Mouse (Mus musculus) forebrain, postnatal 0 days (tissue): ENCODE data around the gene Vmp1. TPM values are rescaled to one million over a fixed set of nuclear protein-coding genes. Genes with fewer than 3 reads are reported as not detected.

ENCODE experiments used
- ATAC-seq: fragments of 200-750 bp; cut with Nextera tagmentation; 2 replicates; pipeline ENCODE4 v1.8.0; 2017; ENCODE audit warnings: mild to moderate bottlenecking, moderate library complexity
- DNase-seq: peaks from one replicate; pipeline ENCODE4 v3.0.0-alpha.2; 2015
- H3K27ac ChIP-seq: fragments of 300-500 bp; sonication (generic); 2 replicates; pipeline ENCODE4 v1.5.1; 2014; ENCODE audit warnings: low read depth, mild to moderate bottlenecking, antibody characterized with exemption, low read length, moderate library complexity, mixed read lengths
- H3K27me3 ChIP-seq: fragments of 300-500 bp; sonication (generic); 2 replicates; pipeline ENCODE4 v1.6.1; 2014; ENCODE audit warnings: mild to moderate bottlenecking, low read length, mixed read lengths; ENCODE audit not compliant: insufficient read depth
- H3K36me3 ChIP-seq: fragments of 300-500 bp; sonication (generic); 2 replicates; pipeline ENCODE4 v1.6.1; 2014; ENCODE audit warnings: mild to moderate bottlenecking, moderate library complexity; ENCODE audit not compliant: insufficient read depth
- H3K4me1 ChIP-seq: fragments of 300-500 bp; sonication (generic); 2 replicates; pipeline ENCODE4 v1.6.1; 2014; ENCODE audit warnings: antibody characterized with exemption; ENCODE audit not compliant: insufficient read depth
- H3K4me2 ChIP-seq: fragments of 300-500 bp; sonication (generic); 2 replicates; pipeline ENCODE4 v1.6.1; 2014; ENCODE audit warnings: low read depth, mild to moderate bottlenecking, moderate library complexity
- H3K4me3 ChIP-seq: fragments of 300-500 bp; sonication (generic); 2 replicates; pipeline ENCODE4 v1.5.1; 2014; ENCODE audit warnings: low read depth, low read length, mixed read lengths
- H3K9ac ChIP-seq: fragments of 300-500 bp; sonication (generic); 2 replicates; pipeline ENCODE4 v1.6.1; 2014; ENCODE audit warnings: mild to moderate bottlenecking
- H3K9me3 ChIP-seq: fragments of 300-500 bp; sonication (generic); 2 replicates; pipeline ENCODE4 v1.6.1; 2016; ENCODE audit warnings: low read length
- CTCF ChIP-seq: sonication (generic); IDR thresholded peaks from 2 replicates; pipeline ENCODE4 v1.5.1; 2016; ENCODE audit warnings: antibody characterized with exemption, control low read depth, low read depth
- WGBS: fragments of 180-500 bp; shearing (Covaris S2); extraction: QIAGEN DNeasy Blood & Tissue Kit; methylation state at CpG from one replicate; pipeline ENCODE4 v1.1.7; 2014; 5-methylcytosine and 5-hydroxymethylcytosine counted together
- polyA plus RNA-seq: library from polyadenylated mRNA; unstranded; fragments of >200 nt; fragmentation: Nextera tagmentation; extraction: Ambion mirVana; gene quantifications from 2 replicates; pipeline ENCODE4 v1.2.1, GENCODE M21; 2015
- total RNA-seq: library from RNA; depleted of rRNA; stranded (reverse); fragments of >200 nt; gene quantifications from 2 replicates; pipeline ENCODE4 v1.2.3, GENCODE M21; 2014

Gene Vmp1
- total and polyA plus RNA-seq, 2 experiments from 2014 or later = 59.5 to 131 TPM

GRCm38 (mm10) chr11:86603719-86604118, 79.9 kb downstream of the Vmp1 start:
- no peak overlapping the region for H3K4me2 ChIP-seq
- no peaks in the 10 kb centered on the region for H3K27me3 ChIP-seq
- DNase-seq (no peak), ATAC-seq (no peak)
- 92% methylated on average over 1 of the region's 1 CpGs for WGBS
- H3K4me1 ChIP-seq = no peaks in the 10 kb centered on the region
- H3K36me3 ChIP-seq = peaks cover 3% of the 10 kb centered on the region
- H3K9ac ChIP-seq = no peak overlapping the region
- no peak overlapping the region for H3K4me3 ChIP-seq
- no peak for TF ChIP-seq CTCF
- no peaks in the 10 kb centered on the region for H3K9me3 ChIP-seq
- no peak overlapping the region for H3K27ac ChIP-seq

DNA sequence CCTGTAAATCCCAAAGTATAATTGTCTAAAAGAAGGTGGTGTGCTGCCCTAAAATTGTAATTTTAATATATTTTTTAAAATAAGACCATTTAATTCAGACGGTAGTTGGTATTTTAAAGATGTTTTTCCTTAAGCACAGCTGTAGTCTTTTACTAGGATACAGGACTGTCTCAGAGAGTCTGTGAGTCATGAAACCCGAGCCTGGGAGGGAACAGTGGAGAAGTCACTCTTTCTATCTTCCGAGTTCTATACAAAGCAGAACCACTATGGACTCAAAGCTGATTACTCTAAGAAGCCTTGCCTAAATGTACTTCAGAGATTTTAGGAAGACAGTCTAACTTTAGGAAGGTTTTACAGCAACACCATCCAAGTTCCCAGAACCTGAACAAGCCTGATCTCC, 81.5 kb downstream of the Vmp1 start:
- WGBS = 73% methylated on average over 3 of the region's 3 CpGs

DNA sequence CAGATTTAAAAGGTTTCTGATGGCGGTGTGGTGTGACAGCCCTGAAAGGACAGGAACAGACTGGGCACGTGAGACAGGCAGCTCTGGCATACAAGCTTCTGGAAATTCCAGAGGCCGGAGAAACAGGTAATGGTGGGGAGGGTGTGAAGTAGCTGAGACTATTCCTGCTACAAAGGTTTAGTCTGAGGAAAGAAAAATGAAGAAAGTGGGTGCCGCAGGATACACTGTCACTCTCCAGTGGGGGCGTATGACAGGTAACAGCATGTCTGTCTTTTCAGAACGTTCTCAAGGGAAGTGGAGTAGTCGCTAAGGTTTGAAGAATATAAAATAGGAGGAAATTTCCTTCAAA, 83.5 kb downstream of the Vmp1 start:
- Histone ChIP-seq H3K4me2 (no peak overlapping the region), H3K4me3 (no peak overlapping the region), H3K9ac (no peak overlapping the region), H3K27me3 (no peaks in the 10 kb centered on the region), H3K4me1 (no peaks in the 10 kb centered on the region), H3K27ac (no peak overlapping the region), H3K36me3 (no peaks in the 10 kb centered on the region), H3K9me3 (no peaks in the 10 kb centered on the region)
- ATAC-seq (no peak), DNase-seq (no peak)
- no peak for TF ChIP-seq CTCF
- 94% methylated on average over 7 of the region's 7 CpGs for WGBS

More for the DNA sequence above, 81.5 kb downstream of the Vmp1 start:
- Histone ChIP-seq H3K27ac (no peak overlapping the region), H3K4me1 (no peaks in the 10 kb centered on the region), H3K4me2 (no peak overlapping the region), H3K9ac (no peak overlapping the region), H3K4me3 (no peak overlapping the region), H3K36me3 (peaks cover 3% of the 10 kb centered on the region; the same call in 1 of the 2 replicates), H3K27me3 (no peaks in the 10 kb centered on the region), H3K9me3 (no peaks in the 10 kb centered on the region)
- ATAC-seq (no peak), DNase-seq (no peak)
- no peak for TF ChIP-seq CTCF

DNA sequence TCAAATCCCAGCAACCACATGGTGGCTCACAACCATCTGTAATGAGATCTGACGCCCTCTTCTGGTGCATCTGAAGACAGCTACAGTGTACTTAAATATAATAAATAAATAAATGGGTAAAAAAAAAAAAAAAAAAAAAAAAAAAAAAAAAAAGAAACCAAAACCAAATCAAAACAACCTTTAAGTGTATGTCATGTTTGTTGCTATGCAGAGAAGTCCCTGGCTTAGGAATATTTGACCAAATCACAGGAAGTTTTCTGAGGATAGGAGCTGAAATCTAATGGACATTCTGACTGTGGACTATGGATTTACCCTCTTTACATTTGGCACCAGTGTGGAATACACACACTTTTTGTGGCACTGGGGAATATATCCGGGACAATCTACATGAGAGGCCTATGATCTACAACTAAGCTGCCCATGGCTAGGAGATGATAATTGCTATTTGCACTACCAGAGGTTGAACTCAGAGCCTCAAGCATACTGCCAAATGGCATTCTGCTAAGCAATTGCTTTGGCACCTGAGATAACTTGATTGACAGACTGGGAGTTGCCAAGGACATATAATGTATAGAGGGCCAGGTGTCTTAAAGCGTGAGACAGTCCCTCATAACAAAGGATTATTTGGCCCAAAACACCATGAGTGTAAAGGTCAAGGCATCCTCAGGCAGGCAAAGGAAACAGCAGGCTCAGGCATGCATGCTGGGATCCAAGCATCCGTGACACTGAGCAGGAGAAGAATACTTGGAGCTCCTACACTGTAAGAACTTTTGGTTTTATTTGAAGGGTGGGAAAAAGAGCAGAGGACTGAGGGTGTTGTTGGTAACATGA, 84.0 kb downstream of the Vmp1 start:
- ATAC-seq = no peak
- Histone ChIP-seq H3K4me1 (no peaks in the 10 kb centered on the region), H3K4me2 (no peak overlapping the region), H3K4me3 (no peak overlapping the region), H3K27ac (no peak overlapping the region), H3K36me3 (no peaks in the 10 kb centered on the region), H3K9ac (no peak overlapping the region), H3K27me3 (no peaks in the 10 kb centered on the region), H3K9me3 (no peaks in the 10 kb centered on the region)
- no peak for DNase-seq
- 80% methylated on average over 4 of the region's 4 CpGs for WGBS
- no peak for TF ChIP-seq CTCF

DNA sequence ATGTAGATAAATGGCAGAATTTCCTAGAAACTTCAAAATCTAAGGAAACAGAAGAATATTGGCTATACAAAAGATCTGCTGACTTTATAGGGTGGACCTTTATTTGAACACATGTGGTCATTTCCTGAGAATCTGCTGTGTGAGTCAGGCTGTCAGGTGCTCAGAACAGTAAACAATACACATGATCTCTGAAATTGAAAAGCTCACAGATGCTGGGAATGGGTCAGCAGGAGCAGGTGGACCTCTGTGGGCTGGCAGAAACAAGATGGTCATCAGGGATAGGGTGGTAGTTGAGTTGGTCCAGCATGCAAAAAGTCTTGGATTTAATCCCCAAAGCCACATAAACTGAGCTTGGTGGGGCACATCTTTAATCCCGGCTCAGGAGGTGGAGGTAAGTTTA, 85.1 kb downstream of the Vmp1 start:
- 91% methylated on average over 1 of the region's 1 CpGs for WGBS
- no peak for TF ChIP-seq CTCF
- no peaks in the 10 kb centered on the region for H3K27me3 ChIP-seq
- H3K4me1 ChIP-seq = no peaks in the 10 kb centered on the region
- H3K9me3 ChIP-seq = no peaks in the 10 kb centered on the region
- H3K9ac ChIP-seq = no peak overlapping the region
- ATAC-seq (no peak), DNase-seq (no peak)
- H3K4me3 ChIP-seq = no peak overlapping the region
- no peak overlapping the region for H3K27ac ChIP-seq
- H3K4me2 ChIP-seq = no peak overlapping the region
- H3K36me3 ChIP-seq = no peaks in the 10 kb centered on the region

DNA sequence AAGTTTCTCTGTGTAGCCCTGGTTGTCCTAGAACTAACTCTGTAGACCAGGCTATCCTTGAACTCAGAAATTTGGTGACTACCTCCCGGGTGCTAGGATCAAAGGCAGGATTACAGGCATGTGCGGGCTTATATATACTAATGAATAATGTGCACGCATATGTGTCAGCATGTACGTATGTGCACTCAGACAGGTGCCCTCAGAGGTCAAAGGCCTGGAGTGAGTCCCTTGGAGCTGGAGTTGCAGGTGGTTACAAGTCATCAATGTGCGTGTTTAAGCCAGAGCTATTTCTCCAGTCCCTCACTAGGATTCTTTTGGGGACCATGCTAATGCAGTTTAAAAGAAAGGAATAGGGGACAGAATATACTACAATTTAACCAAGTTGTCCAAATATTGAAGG, 85.5 kb downstream of the Vmp1 start:
- Histone ChIP-seq H3K27ac (no peak overlapping the region), H3K4me1 (no peaks in the 10 kb centered on the region), H3K9me3 (no peaks in the 10 kb centered on the region), H3K36me3 (no peaks in the 10 kb centered on the region), H3K9ac (no peak overlapping the region), H3K4me3 (no peak overlapping the region), H3K27me3 (no peaks in the 10 kb centered on the region), H3K4me2 (no peak overlapping the region)
- ATAC-seq (no peak), DNase-seq (no peak)
- TF ChIP-seq CTCF = no peak
- 93% methylated on average over 5 of the region's 5 CpGs for WGBS

GRCm38 (mm10) chr11:86596976-86597375, 86.7 kb downstream of the Vmp1 start:
- no peak for TF ChIP-seq CTCF
- H3K27ac ChIP-seq = no peak overlapping the region
- DNase-seq (no peak), ATAC-seq (no peak)
- H3K36me3 ChIP-seq = no peaks in the 10 kb centered on the region
- no peak overlapping the region for H3K9ac ChIP-seq
- H3K4me1 ChIP-seq = no peaks in the 10 kb centered on the region
- no peak overlapping the region for H3K4me3 ChIP-seq
- 88% methylated on average over 3 of the region's 3 CpGs for WGBS
- H3K9me3 ChIP-seq = no peaks in the 10 kb centered on the region
- no peaks in the 10 kb centered on the region for H3K27me3 ChIP-seq
- H3K4me2 ChIP-seq = no peak overlapping the region
